Mouse (Mus musculus): ENCODE measurements around the gene Meis3.

- TF ChIP-seq POLR2A (IDR thresholded peaks at IDR 0.05; ENCODE audit: low read depth, low read length) (no peak), CTCF (IDR thresholded peaks at IDR 0.05; ENCODE audit: extremely low read depth, insufficient read length, insufficient replicate concordance, low read depth, low read length) (no peak)
Measured at GRCm38 (mm10) chr7:16196616-16197015, 21.7 kb downstream of the Meis3 start.
